Mouse (Mus musculus) forebrain, embryonic 16.5 days (tissue): ENCODE measurements around the gene Crb2. TPM values are rescaled to one million over a fixed set of nuclear protein-coding genes. Genes with fewer than 3 reads are reported as not detected.

Source experiments
- ATAC-seq: fragments of 200-750 bp; cut with Nextera tagmentation; 2 replicates; pipeline ENCODE4 v1.8.0; 2017; ENCODE audit warnings: mild to moderate bottlenecking, moderate library complexity
- H3K27ac ChIP-seq: fragments of 300-500 bp; sonication (generic); 2 replicates; pipeline ENCODE4 v1.5.1; 2014; ENCODE audit warnings: low read length, control low read depth
- H3K27me3 ChIP-seq: fragments of 300-500 bp; sonication (generic); replicated peaks from 2 replicates; pipeline ENCODE4 v1.6.1; 2014; ENCODE audit warnings: low read length; ENCODE audit not compliant: control insufficient read depth, insufficient read depth
- H3K36me3 ChIP-seq: fragments of 300-500 bp; sonication (generic); 2 replicates; pipeline ENCODE4 v1.6.1; 2014; ENCODE audit not compliant: control insufficient read depth, insufficient read depth
- H3K4me1 ChIP-seq: fragments of 300-500 bp; sonication (generic); replicated peaks from 2 replicates; pipeline ENCODE4 v1.6.1; 2014; ENCODE audit warnings: low read length; ENCODE audit not compliant: control insufficient read depth, insufficient read depth
- H3K4me2 ChIP-seq: fragments of 300-500 bp; sonication (generic); 2 replicates; pipeline ENCODE4 v1.6.1; 2014; ENCODE audit warnings: mild to moderate bottlenecking, low read length, control low read depth
- H3K4me3 ChIP-seq: fragments of 300-500 bp; sonication (generic); replicated peaks from 2 replicates; pipeline ENCODE4 v1.5.1; 2014; ENCODE audit warnings: mild to moderate bottlenecking, low read length, control low read depth
- H3K9ac ChIP-seq: fragments of 300-500 bp; sonication (generic); replicated peaks from 2 replicates; pipeline ENCODE4 v1.6.1; 2014; ENCODE audit warnings: low read depth, low read length, control low read depth
- H3K9me3 ChIP-seq: fragments of 300-500 bp; sonication (generic); 2 replicates; pipeline ENCODE4 v1.6.1; 2016; ENCODE audit warnings: low read length; ENCODE audit not compliant: control insufficient read depth
- WGBS: fragments of 180-500 bp; shearing (Covaris S2); extraction: QIAGEN DNeasy Blood & Tissue Kit; methylation state at CpG from one replicate; pipeline ENCODE4 v1.1.7; 2014; 5-methylcytosine and 5-hydroxymethylcytosine counted together
- polyA plus RNA-seq: library from polyadenylated mRNA; unstranded; fragments of >200 nt; fragmentation: Nextera tagmentation; extraction: Ambion mirVana; gene quantifications from 2 replicates; pipeline ENCODE4 v1.2.1, GENCODE M21; 2015

The Crb2 gene
- polyA plus RNA-seq, 1 experiment from 2014 or later = 5.0 TPM

- WGBS = 4% methylated on average over 20 of the region's 20 CpGs
These were observed 762 bp downstream of the Crb2 start for GRCm38 (mm10) chr2:37776611-37777411.

GRCm38 (mm10) chr2:37777958-37778720 is 2.1 kb downstream of the Crb2 start:
- H3K9ac ChIP-seq = no peak overlapping the region
- ATAC-seq = peak; percentile 71
- peak overlapping the region; percentile 45 for H3K4me2 ChIP-seq
- H3K27ac ChIP-seq = peak overlapping the region; percentile 57
- H3K4me1 ChIP-seq = peaks cover 54% of the 10 kb centered on the region
- H3K9me3 ChIP-seq = no peaks in the 10 kb centered on the region
- H3K4me3 ChIP-seq = no peak overlapping the region
- 0 out of 2 replicates have a peak, but pooled peaks cover 2% of the 10 kb centered on the region for H3K27me3 ChIP-seq
- 5% methylated on average over 10 of the region's 10 CpGs for WGBS
- no peaks in the 10 kb centered on the region for H3K36me3 ChIP-seq

More at GRCm38 (mm10) chr2:37776611-37777411, 762 bp downstream of the Crb2 start:
- Histone ChIP-seq H3K9ac (peak overlapping the region; percentile 57), H3K4me1 (peaks cover 54% of the 10 kb centered on the region), H3K4me3 (peak overlapping the region; percentile 37), H3K27ac (peak overlapping the region; percentile 63), H3K27me3 (0 out of 2 replicates have a peak, but pooled peaks cover 2% of the 10 kb centered on the region), H3K36me3 (no peaks in the 10 kb centered on the region), H3K9me3 (no peaks in the 10 kb centered on the region), H3K4me2 (peak overlapping the region; percentile 45)
- ATAC-seq = peak; percentile 14

- H3K4me3 ChIP-seq = peak overlapping the region; percentile 34
- H3K4me2 ChIP-seq = peak overlapping the region; percentile 51
- H3K27ac ChIP-seq = no peak overlapping the region
- 0 out of 2 replicates have a peak, but pooled peaks cover 2% of the 10 kb centered on the region for H3K27me3 ChIP-seq
- H3K36me3 ChIP-seq = no peaks in the 10 kb centered on the region
- peak; percentile 24; the same call in 1 of the 2 replicates for ATAC-seq
- peaks cover 52% of the 10 kb centered on the region for H3K4me1 ChIP-seq
- H3K9me3 ChIP-seq = no peaks in the 10 kb centered on the region
- H3K9ac ChIP-seq = peak overlapping the region; percentile 31; the same call in 1 of the 2 replicates
- 1% methylated on average over 14 of the region's 14 CpGs for WGBS
These were observed 4.4 kb downstream of the Crb2 start for GRCm38 (mm10) chr2:37780270-37780929.

- Histone ChIP-seq H3K9ac (no peak overlapping the region), H3K4me2 (no peak overlapping the region), H3K27me3 (0 out of 2 replicates have a peak, but pooled peaks cover 1% of the 10 kb centered on the region), H3K4me3 (no peak overlapping the region), H3K36me3 (no peaks in the 10 kb centered on the region), H3K4me1 (peaks cover 49% of the 10 kb centered on the region), H3K27ac (no peak overlapping the region), H3K9me3 (no peaks in the 10 kb centered on the region)
- no peak for ATAC-seq
- 12% methylated on average over 3 of the region's 3 CpGs for WGBS
These were observed 5.4 kb downstream of the Crb2 start for GRCm38 (mm10) chr2:37781421-37781820.

- Histone ChIP-seq H3K9ac (no peak overlapping the region), H3K9me3 (no peaks in the 10 kb centered on the region), H3K4me2 (no peak overlapping the region), H3K4me1 (peaks cover 45% of the 10 kb centered on the region), H3K27ac (no peak overlapping the region), H3K36me3 (no peaks in the 10 kb centered on the region), H3K27me3 (no peaks in the 10 kb centered on the region), H3K4me3 (no peak overlapping the region)
- WGBS = 15% methylated on average over 7 of the region's 7 CpGs
- ATAC-seq = no peak
These were observed 6.0 kb downstream of the Crb2 start for GRCm38 (mm10) chr2:37782002-37782401.

GRCm38 (mm10) chr2:37784473-37784872 is 8.4 kb downstream of the Crb2 start:
- no peak overlapping the region for H3K4me2 ChIP-seq
- H3K4me3 ChIP-seq = no peak overlapping the region
- no peak for ATAC-seq
- WGBS = 71% methylated on average over 5 of the region's 5 CpGs
- no peak overlapping the region for H3K9ac ChIP-seq
- H3K27ac ChIP-seq = no peak overlapping the region
- H3K4me1 ChIP-seq = peaks cover 37% of the 10 kb centered on the region
- no peaks in the 10 kb centered on the region for H3K9me3 ChIP-seq
- H3K36me3 ChIP-seq = no peaks in the 10 kb centered on the region
- H3K27me3 ChIP-seq = no peaks in the 10 kb centered on the region

GRCm38 (mm10) chr2:37786461-37786860 is 10.4 kb downstream of the Crb2 start:
- peak overlapping the region; percentile 36 for H3K4me3 ChIP-seq
- H3K27me3 ChIP-seq = no peaks in the 10 kb centered on the region
- no peaks in the 10 kb centered on the region for H3K9me3 ChIP-seq
- no peaks in the 10 kb centered on the region for H3K36me3 ChIP-seq
- H3K27ac ChIP-seq = no peak overlapping the region
- H3K4me1 ChIP-seq = peaks cover 17% of the 10 kb centered on the region
- ATAC-seq = no peak
- H3K4me2 ChIP-seq = peak overlapping the region; percentile 47
- WGBS = 41% methylated on average over 46 of the region's 52 CpGs
- H3K9ac ChIP-seq = no peak overlapping the region

- H3K27ac ChIP-seq = no peak overlapping the region
- ATAC-seq = peak; percentile 74
These were observed 12.3 kb downstream of the Crb2 start for GRCm38 (mm10) chr2:37788176-37788962.

More at GRCm38 (mm10) chr2:37788176-37788962, 12.3 kb downstream of the Crb2 start:
- peaks cover 15% of the 10 kb centered on the region for H3K4me1 ChIP-seq
- H3K9me3 ChIP-seq = no peaks in the 10 kb centered on the region
- H3K36me3 ChIP-seq = no peaks in the 10 kb centered on the region
- WGBS = 45% methylated on average over 7 of the region's 7 CpGs
- no peak overlapping the region for H3K4me2 ChIP-seq
- H3K27me3 ChIP-seq = no peaks in the 10 kb centered on the region
- no peak overlapping the region for H3K4me3 ChIP-seq
- H3K9ac ChIP-seq = no peak overlapping the region
